Mouse (Mus musculus) limb, embryonic 15.5 days (tissue): ENCODE measurements around the gene Ndufs7. TPM values are rescaled to one million over a fixed set of nuclear protein-coding genes. Genes with fewer than 3 reads are reported as not detected.

Experiments used
- ATAC-seq: fragments of 200-750 bp; cut with Nextera tagmentation; 2 replicates; pipeline ENCODE4 v1.8.0; 2017; ENCODE audit warnings: low read depth, moderate TSS enrichment; ENCODE audit not compliant: insufficient number of reproducible peaks, low FRiP score, low TSS enrichment
- H3K27ac ChIP-seq: fragments of 300-500 bp; sonication (generic); 2 replicates; pipeline ENCODE4 v1.5.1; 2015; ENCODE audit warnings: moderate library complexity, mild to moderate bottlenecking, inconsistent platforms
- H3K27me3 ChIP-seq: fragments of 300-500 bp; sonication (generic); 2 replicates; pipeline ENCODE4 v1.6.1; 2015; ENCODE audit warnings: inconsistent platforms
- H3K36me3 ChIP-seq: fragments of 300-500 bp; sonication (generic); 2 replicates; pipeline ENCODE4 v1.6.1; 2015; ENCODE audit warnings: inconsistent platforms
- H3K4me1 ChIP-seq: fragments of 300-500 bp; sonication (generic); 2 replicates; pipeline ENCODE4 v1.6.1; 2015; ENCODE audit warnings: inconsistent platforms
- H3K4me2 ChIP-seq: fragments of 300-500 bp; sonication (generic); 2 replicates; pipeline ENCODE4 v1.6.1; 2015; ENCODE audit warnings: mild to moderate bottlenecking, inconsistent platforms
- H3K4me3 ChIP-seq: fragments of 300-500 bp; sonication (generic); 2 replicates; pipeline ENCODE4 v1.5.1; 2015; ENCODE audit warnings: mild to moderate bottlenecking, inconsistent platforms
- H3K9ac ChIP-seq: fragments of 300-500 bp; sonication (generic); 2 replicates; pipeline ENCODE4 v1.6.1; 2015; ENCODE audit warnings: inconsistent platforms
- H3K9me3 ChIP-seq: fragments of 300-500 bp; sonication (generic); 2 replicates; pipeline ENCODE4 v1.6.1; 2016; ENCODE audit warnings: inconsistent platforms
- WGBS: fragments of 180-500 bp; shearing (Covaris S2); methylation state at CpG from one replicate; pipeline ENCODE4 v1.1.7; 2015; 5-methylcytosine and 5-hydroxymethylcytosine counted together
- polyA plus RNA-seq: library from polyadenylated mRNA; unstranded; fragments of >200 nt; fragmentation: Nextera tagmentation; extraction: Ambion mirVana; gene quantifications from 2 replicates; pipeline ENCODE4 v1.2.1, GENCODE M21; 2015

Gene Ndufs7
- polyA plus RNA-seq, 1 experiment from 2014 or later: 301 TPM

DNA sequence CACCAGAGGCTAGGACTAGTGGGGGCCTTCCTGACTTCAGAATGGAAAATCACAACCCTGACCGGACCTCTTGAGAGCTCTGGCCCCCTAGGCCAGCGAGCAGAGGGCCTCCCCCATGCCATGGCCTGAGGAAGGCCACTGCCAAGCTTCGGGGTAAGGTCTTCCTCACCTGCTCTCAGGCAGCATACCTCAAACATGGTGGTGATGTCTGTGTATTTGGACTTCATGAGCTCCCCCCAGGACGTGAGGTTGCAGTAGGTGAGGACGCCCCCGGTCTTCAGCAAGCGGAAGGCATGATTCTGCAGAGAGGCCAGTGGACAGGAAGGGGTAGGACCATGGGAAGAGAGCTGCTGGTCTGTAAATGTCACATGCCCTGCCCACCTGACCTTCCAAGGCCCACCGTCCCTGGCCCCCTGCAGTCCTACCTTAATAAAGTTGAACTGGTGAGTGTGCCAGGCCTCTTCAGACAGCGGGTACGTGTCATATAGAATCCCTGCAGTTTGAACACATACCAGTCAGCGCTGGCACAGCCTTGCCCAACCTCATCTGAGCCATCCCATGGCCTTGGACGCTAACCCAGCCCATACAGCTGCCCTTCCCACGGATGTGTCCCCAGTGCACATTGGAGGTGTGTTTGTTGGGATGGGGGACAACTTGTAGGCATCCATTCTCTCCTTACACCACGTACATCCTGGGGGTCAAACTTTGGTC, 10.0 kb downstream of the Ndufs7 start:
- H3K4me1 ChIP-seq: peaks cover 39% of the 10 kb centered on the region
- peak overlapping the region; percentile 55; the same call in 1 of the 2 replicates for H3K4me3 ChIP-seq
- H3K9me3 ChIP-seq: no peaks in the 10 kb centered on the region
- no peaks in the 10 kb centered on the region for H3K27me3 ChIP-seq
- 0 out of 2 replicates have a peak overlapping the region, but pooled peaks have one; percentile 2 for H3K9ac ChIP-seq
- no peak for ATAC-seq
- no peak overlapping the region for H3K27ac ChIP-seq
- WGBS: 88% methylated on average over 14 of the region's 14 CpGs
- H3K36me3 ChIP-seq: peaks cover 53% of the 10 kb centered on the region
- peak overlapping the region; percentile 92 for H3K4me2 ChIP-seq

DNA sequence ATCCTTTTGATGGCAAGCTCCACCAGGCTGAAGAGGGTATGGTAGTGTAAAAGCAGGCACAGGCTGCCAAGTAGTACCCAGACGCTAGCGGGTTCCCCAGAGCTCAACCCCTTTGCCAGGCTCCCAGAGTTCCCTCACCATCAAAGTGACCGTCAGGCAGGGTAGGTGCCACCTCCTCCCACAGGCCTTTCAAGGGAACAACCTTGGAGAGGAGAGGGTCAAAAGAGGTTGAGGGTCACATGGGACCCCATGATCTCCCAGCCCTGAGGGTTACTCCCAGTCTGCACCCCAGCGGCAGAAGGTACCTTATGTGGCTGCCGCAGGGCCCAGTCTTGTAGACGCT, 10.5 kb downstream of the Ndufs7 start:
- Histone ChIP-seq H3K27me3 (no peaks in the 10 kb centered on the region), H3K4me2 (peak overlapping the region; percentile 92), H3K27ac (peak overlapping the region; percentile 99; the same call in 1 of the 2 replicates), H3K9me3 (no peaks in the 10 kb centered on the region), H3K9ac (0 out of 2 replicates have a peak overlapping the region, but pooled peaks have one; percentile 62), H3K36me3 (peaks cover 48% of the 10 kb centered on the region), H3K4me1 (peaks cover 42% of the 10 kb centered on the region), H3K4me3 (peak overlapping the region; percentile 55)
- ATAC-seq: no peak
- 74% methylated on average over 6 of the region's 6 CpGs for WGBS

- Histone ChIP-seq H3K9me3 (no peaks in the 10 kb centered on the region), H3K9ac (peak overlapping the region; percentile 62), H3K27ac (peak overlapping the region; percentile 99), H3K4me2 (peak overlapping the region; percentile 92), H3K36me3 (peaks cover 42% of the 10 kb centered on the region), H3K27me3 (no peaks in the 10 kb centered on the region), H3K4me1 (peaks cover 42% of the 10 kb centered on the region), H3K4me3 (peak overlapping the region; percentile 55)
- 8% methylated on average over 19 of the region's 19 CpGs for WGBS
- ATAC-seq: no peak
Observed at GRCm38 (mm10) chr10:80259861-80260641, 11.1 kb downstream of the Ndufs7 start.

GRCm38 (mm10) chr10:80260642-80261584, 12.0 kb downstream of the Ndufs7 start, which contains the start of the genes Gamt and Dazap1:
Gamt (minus strand) TSS chr10:80261012.
Dazap1 (plus strand) TSS chr10:80261486.
- Histone ChIP-seq H3K36me3 (peaks cover 33% of the 10 kb centered on the region), H3K9me3 (no peaks in the 10 kb centered on the region), H3K27me3 (no peaks in the 10 kb centered on the region), H3K4me1 (peaks cover 47% of the 10 kb centered on the region), H3K4me3 (peak within 1 kb of the TSS; percentile 55), H3K27ac (peak within 1 kb of the TSS; percentile 99), H3K4me2 (peak within 1 kb of the TSS; percentile 92), H3K9ac (peak within 1 kb of the TSS; percentile 62)
- peak; percentile 94 for ATAC-seq
- 0% methylated on average over 44 of the region's 49 CpGs for WGBS

DNA sequence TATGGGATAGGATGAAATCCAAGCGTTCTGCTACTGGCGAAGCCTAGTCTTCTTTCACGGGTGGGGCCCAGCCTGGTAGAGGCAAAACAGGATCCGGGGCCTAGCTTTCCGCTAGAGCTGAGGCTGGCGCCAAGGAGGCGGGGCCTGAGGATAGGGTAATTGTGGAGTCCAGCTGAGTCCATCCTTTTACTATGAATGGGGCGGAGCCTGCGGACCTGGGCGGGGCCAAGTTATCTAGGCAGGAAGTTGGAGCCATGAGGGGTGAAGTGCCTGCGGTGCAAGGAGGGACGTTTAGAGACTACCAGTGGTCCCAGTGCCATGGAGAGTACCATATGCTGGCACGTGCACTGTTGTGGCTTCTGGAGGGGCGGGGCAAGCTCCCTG, 12.7 kb downstream of the Ndufs7 start:
- H3K4me2 ChIP-seq: peak overlapping the region; percentile 92
- peaks cover 26% of the 10 kb centered on the region for H3K36me3 ChIP-seq
- peak overlapping the region; percentile 55 for H3K4me3 ChIP-seq
- H3K27me3 ChIP-seq: no peaks in the 10 kb centered on the region
- ATAC-seq: peak; percentile 67
- peaks cover 51% of the 10 kb centered on the region for H3K4me1 ChIP-seq
- H3K27ac ChIP-seq: peak overlapping the region; percentile 99
- 1% methylated on average over 14 of the region's 14 CpGs for WGBS
- H3K9me3 ChIP-seq: no peaks in the 10 kb centered on the region
- peak overlapping the region; percentile 55 for H3K9ac ChIP-seq

GRCm38 (mm10) chr10:80262169-80262568, 13.2 kb downstream of the Ndufs7 start:
- WGBS: 72% methylated on average over 12 of the region's 12 CpGs
- Histone ChIP-seq H3K4me3 (peak overlapping the region; percentile 55), H3K4me1 (peaks cover 56% of the 10 kb centered on the region), H3K36me3 (peaks cover 20% of the 10 kb centered on the region), H3K9me3 (no peaks in the 10 kb centered on the region), H3K27ac (peak overlapping the region; percentile 99), H3K4me2 (peak overlapping the region; percentile 92), H3K9ac (0 out of 2 replicates have a peak overlapping the region, but pooled peaks have one; percentile 55), H3K27me3 (no peaks in the 10 kb centered on the region)
- no peak for ATAC-seq

DNA sequence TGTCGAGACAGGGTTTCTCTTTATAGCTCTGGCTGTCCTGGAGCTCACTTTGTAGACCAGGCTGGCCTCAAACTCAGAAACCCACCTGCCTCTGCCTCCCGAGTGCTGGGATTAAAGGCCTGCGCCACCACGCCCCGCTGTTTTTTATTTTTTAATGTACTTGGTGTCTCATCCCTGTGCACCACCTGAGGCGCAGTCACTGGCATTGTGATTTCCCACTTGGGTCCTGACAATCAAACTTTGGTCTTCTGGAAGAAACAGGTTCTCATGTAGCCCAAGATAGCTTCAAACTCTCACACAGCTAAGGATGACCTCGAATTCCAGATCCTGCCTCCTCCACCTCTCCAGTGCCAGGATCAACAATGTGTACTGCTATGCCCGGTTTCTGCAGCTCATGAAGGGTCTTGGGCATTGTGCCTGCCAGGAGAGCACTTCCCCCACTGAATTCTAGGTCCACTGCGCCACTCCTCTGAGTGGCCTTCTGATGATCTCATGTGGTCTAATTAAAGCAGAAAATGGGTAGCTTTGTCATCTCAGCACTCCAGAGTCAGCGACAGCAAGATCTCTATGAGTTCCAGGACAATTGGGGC, 13.9 kb downstream of the Ndufs7 start:
- H3K36me3 ChIP-seq: peaks cover 15% of the 10 kb centered on the region
- H3K9ac ChIP-seq: no peak overlapping the region
- H3K9me3 ChIP-seq: no peaks in the 10 kb centered on the region
- H3K27ac ChIP-seq: no peak overlapping the region
- ATAC-seq: no peak
- H3K27me3 ChIP-seq: no peaks in the 10 kb centered on the region
- no peak overlapping the region for H3K4me3 ChIP-seq
- WGBS: 91% methylated on average over 10 of the region's 10 CpGs
- peaks cover 63% of the 10 kb centered on the region for H3K4me1 ChIP-seq
- H3K4me2 ChIP-seq: no peak overlapping the region

DNA sequence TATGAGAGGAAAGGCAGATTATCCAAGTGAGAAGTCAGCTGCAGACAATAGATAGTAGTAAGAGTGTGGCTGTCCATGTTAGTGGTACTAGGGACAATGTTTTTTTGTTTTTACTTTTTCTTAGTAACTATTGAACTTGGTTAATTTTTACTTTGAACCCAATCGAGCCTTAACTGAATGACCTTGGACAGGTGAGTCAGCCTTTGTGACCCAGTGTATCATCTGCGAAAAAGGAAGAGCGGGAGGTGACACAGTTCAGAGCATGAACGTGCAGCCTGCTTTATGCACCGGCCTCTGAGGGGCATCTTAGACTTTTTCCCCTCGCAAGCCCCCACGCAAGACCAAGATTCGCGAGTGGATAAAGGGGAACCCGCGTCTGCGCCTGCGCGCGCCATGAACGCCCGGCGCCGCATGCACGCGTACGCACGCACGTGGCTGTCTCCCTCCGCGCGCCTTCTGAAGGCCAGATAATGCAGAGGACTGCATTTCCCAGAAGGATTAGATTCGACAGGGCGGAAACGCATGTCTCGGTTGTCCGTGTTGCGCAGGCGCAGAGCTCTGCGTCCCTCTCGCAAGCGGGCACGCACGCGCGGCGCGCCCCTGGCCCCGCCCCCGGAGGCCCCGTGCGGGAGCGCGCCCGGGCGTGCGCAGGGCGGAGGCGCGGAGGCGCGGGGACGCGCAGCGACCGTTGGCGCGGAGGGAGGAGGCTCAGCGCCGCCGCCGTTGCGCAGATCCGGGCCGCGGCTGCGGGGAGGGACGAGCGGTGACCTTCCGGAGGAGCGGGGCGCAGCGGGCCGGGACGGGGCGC, 15.6 kb downstream of the Ndufs7 start:
- H3K9me3 ChIP-seq: no peaks in the 10 kb centered on the region
- ATAC-seq: peak; percentile 45
- H3K27me3 ChIP-seq: no peaks in the 10 kb centered on the region
- peak overlapping the region; percentile 69 for H3K4me2 ChIP-seq
- peaks cover 8% of the 10 kb centered on the region for H3K36me3 ChIP-seq
- H3K9ac ChIP-seq: peak overlapping the region; percentile 92
- H3K27ac ChIP-seq: peak overlapping the region; percentile 87
- under 1% methylated on average over 70 of the region's 81 CpGs for WGBS
- peaks cover 69% of the 10 kb centered on the region for H3K4me1 ChIP-seq
- H3K4me3 ChIP-seq: peak overlapping the region; percentile 97

DNA sequence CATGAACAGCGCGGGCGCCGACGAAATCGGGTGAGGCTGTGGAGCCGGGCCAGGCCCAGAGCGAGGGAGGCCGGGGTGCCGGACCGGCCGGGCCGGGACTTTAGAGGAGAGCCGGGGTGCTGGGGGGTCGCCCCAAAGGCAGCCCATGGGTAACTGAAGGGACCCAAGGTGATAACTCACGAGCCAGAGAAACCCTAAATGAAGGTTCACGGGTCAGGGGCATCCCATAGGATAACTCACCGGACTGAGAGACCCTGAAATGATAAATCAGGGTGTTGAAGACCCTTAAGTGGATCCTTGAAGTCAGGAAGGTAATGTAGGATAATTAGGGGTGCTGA, 16.2 kb downstream of the Ndufs7 start:
- peak overlapping the region; percentile 92 for H3K9ac ChIP-seq
- H3K4me1 ChIP-seq: peaks cover 68% of the 10 kb centered on the region
- peaks cover 8% of the 10 kb centered on the region for H3K36me3 ChIP-seq
- H3K27ac ChIP-seq: peak overlapping the region; percentile 87
- H3K4me3 ChIP-seq: peak overlapping the region; percentile 97
- no peaks in the 10 kb centered on the region for H3K27me3 ChIP-seq
- 2% methylated on average over 17 of the region's 18 CpGs for WGBS
- H3K9me3 ChIP-seq: no peaks in the 10 kb centered on the region
- ATAC-seq: no peak
- H3K4me2 ChIP-seq: peak overlapping the region; percentile 63

- Histone ChIP-seq H3K4me3 (no peak overlapping the region), H3K9me3 (no peaks in the 10 kb centered on the region), H3K27me3 (no peaks in the 10 kb centered on the region), H3K4me1 (peaks cover 62% of the 10 kb centered on the region), H3K9ac (no peak overlapping the region), H3K4me2 (no peak overlapping the region), H3K27ac (peak overlapping the region; percentile 7; the same call in 1 of the 2 replicates), H3K36me3 (peaks cover 35% of the 10 kb centered on the region)
- 90% methylated on average over 2 of the region's 2 CpGs for WGBS
- no peak for ATAC-seq
Observed at GRCm38 (mm10) chr10:80270099-80270498, 21.2 kb downstream of the Ndufs7 start.
